Mouse (Mus musculus) forebrain, embryonic 16.5 days (tissue): ENCODE results near the gene Pced1b. TPM values are rescaled to one million over a fixed set of nuclear protein-coding genes. Genes with fewer than 3 reads are reported as not detected.

Experiments
- ATAC-seq: fragments of 200-750 bp; cut with Nextera tagmentation; 2 replicates; pipeline ENCODE4 v1.8.0; 2017; ENCODE audit warnings: mild to moderate bottlenecking, moderate library complexity
- H3K27ac ChIP-seq: fragments of 300-500 bp; sonication (generic); 2 replicates; pipeline ENCODE4 v1.5.1; 2014; ENCODE audit warnings: low read length, control low read depth
- H3K27me3 ChIP-seq: fragments of 300-500 bp; sonication (generic); replicated peaks from 2 replicates; pipeline ENCODE4 v1.6.1; 2014; ENCODE audit warnings: low read length; ENCODE audit not compliant: control insufficient read depth, insufficient read depth
- H3K36me3 ChIP-seq: fragments of 300-500 bp; sonication (generic); 2 replicates; pipeline ENCODE4 v1.6.1; 2014; ENCODE audit not compliant: control insufficient read depth, insufficient read depth
- H3K4me1 ChIP-seq: fragments of 300-500 bp; sonication (generic); replicated peaks from 2 replicates; pipeline ENCODE4 v1.6.1; 2014; ENCODE audit warnings: low read length; ENCODE audit not compliant: control insufficient read depth, insufficient read depth
- H3K4me2 ChIP-seq: fragments of 300-500 bp; sonication (generic); 2 replicates; pipeline ENCODE4 v1.6.1; 2014; ENCODE audit warnings: mild to moderate bottlenecking, low read length, control low read depth
- H3K4me3 ChIP-seq: fragments of 300-500 bp; sonication (generic); replicated peaks from 2 replicates; pipeline ENCODE4 v1.5.1; 2014; ENCODE audit warnings: mild to moderate bottlenecking, low read length, control low read depth
- H3K9ac ChIP-seq: fragments of 300-500 bp; sonication (generic); replicated peaks from 2 replicates; pipeline ENCODE4 v1.6.1; 2014; ENCODE audit warnings: low read depth, low read length, control low read depth
- H3K9me3 ChIP-seq: fragments of 300-500 bp; sonication (generic); 2 replicates; pipeline ENCODE4 v1.6.1; 2016; ENCODE audit warnings: low read length; ENCODE audit not compliant: control insufficient read depth
- WGBS: fragments of 180-500 bp; shearing (Covaris S2); extraction: QIAGEN DNeasy Blood & Tissue Kit; methylation state at CpG from one replicate; pipeline ENCODE4 v1.1.7; 2014; 5-methylcytosine and 5-hydroxymethylcytosine counted together
- polyA plus RNA-seq: library from polyadenylated mRNA; unstranded; fragments of >200 nt; fragmentation: Nextera tagmentation; extraction: Ambion mirVana; gene quantifications from 2 replicates; pipeline ENCODE4 v1.2.1, GENCODE M21; 2015

Pced1b gene
- polyA plus RNA-seq, 1 experiment from 2014 or later, result 4.3 TPM

DNA sequence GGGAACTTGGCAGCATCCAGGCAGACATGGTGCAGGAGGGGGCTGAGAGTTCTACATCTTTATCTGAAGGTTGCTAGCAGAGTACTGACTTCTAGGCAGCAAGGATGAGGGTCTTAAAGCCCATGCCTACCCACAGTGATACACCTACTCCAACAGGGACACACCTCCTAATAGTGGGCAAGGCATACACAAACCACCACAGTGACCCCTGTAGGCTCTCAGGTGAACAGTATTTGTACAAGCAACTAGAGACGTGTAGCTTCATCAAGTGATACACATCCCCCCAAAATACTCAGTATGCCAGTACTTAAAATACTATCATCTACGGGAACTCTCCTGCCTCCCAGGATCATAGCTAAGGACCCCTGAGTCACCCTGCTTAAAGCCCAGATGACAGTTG, 164.2 kb downstream of the Pced1b start:
- WGBS, result 93% methylated on average over 2 of the region's 2 CpGs
- H3K9ac ChIP-seq, result no peak overlapping the region

GRCm38 (mm10) chr15:97411671-97412070, 164.8 kb downstream of the Pced1b start:
- 93% methylated on average over 6 of the region's 6 CpGs for WGBS
- Histone ChIP-seq H3K4me1 (peaks cover 8% of the 10 kb centered on the region), H3K36me3 (no peaks in the 10 kb centered on the region)

More for the DNA sequence above, 164.2 kb downstream of the Pced1b start:
- peaks cover 4% of the 10 kb centered on the region; the same call in 1 of the 2 replicates for H3K9me3 ChIP-seq
- H3K4me1 ChIP-seq, result peaks cover 8% of the 10 kb centered on the region
- H3K27ac ChIP-seq, result no peak overlapping the region
- no peaks in the 10 kb centered on the region for H3K36me3 ChIP-seq
- ATAC-seq, result no peak
- no peaks in the 10 kb centered on the region for H3K27me3 ChIP-seq
- H3K4me2 ChIP-seq, result no peak overlapping the region
- no peak overlapping the region for H3K4me3 ChIP-seq

GRCm38 (mm10) chr15:97412308-97412707, 165.4 kb downstream of the Pced1b start:
- WGBS, result 91% methylated on average over 8 of the region's 8 CpGs
- H3K4me1 ChIP-seq, result peaks cover 8% of the 10 kb centered on the region
- H3K9me3 ChIP-seq, result peaks cover 4% of the 10 kb centered on the region; the same call in 1 of the 2 replicates
- H3K4me2 ChIP-seq, result no peak overlapping the region
- H3K9ac ChIP-seq, result no peak overlapping the region
- no peaks in the 10 kb centered on the region for H3K36me3 ChIP-seq
- ATAC-seq, result no peak
- H3K27ac ChIP-seq, result no peak overlapping the region
- no peaks in the 10 kb centered on the region for H3K27me3 ChIP-seq
- no peak overlapping the region for H3K4me3 ChIP-seq

More at GRCm38 (mm10) chr15:97411671-97412070, 164.8 kb downstream of the Pced1b start:
- no peak for ATAC-seq
- H3K4me3 ChIP-seq, result no peak overlapping the region
- H3K27me3 ChIP-seq, result no peaks in the 10 kb centered on the region
- H3K4me2 ChIP-seq, result no peak overlapping the region
- no peak overlapping the region for H3K27ac ChIP-seq
- peaks cover 4% of the 10 kb centered on the region; the same call in 1 of the 2 replicates for H3K9me3 ChIP-seq
- no peak overlapping the region for H3K9ac ChIP-seq

- H3K27ac ChIP-seq, result no peak overlapping the region
- no peak overlapping the region for H3K4me3 ChIP-seq
- no peak overlapping the region for H3K4me2 ChIP-seq
- H3K27me3 ChIP-seq, result no peaks in the 10 kb centered on the region
- no peak overlapping the region for H3K9ac ChIP-seq
- H3K36me3 ChIP-seq, result no peaks in the 10 kb centered on the region
- peaks cover 8% of the 10 kb centered on the region for H3K4me1 ChIP-seq
- WGBS, result 86% methylated on average over 7 of the region's 7 CpGs
- peaks cover 4% of the 10 kb centered on the region; the same call in 1 of the 2 replicates for H3K9me3 ChIP-seq
- no peak for ATAC-seq
Measured at GRCm38 (mm10) chr15:97412861-97413260, 166.0 kb downstream of the Pced1b start.

DNA sequence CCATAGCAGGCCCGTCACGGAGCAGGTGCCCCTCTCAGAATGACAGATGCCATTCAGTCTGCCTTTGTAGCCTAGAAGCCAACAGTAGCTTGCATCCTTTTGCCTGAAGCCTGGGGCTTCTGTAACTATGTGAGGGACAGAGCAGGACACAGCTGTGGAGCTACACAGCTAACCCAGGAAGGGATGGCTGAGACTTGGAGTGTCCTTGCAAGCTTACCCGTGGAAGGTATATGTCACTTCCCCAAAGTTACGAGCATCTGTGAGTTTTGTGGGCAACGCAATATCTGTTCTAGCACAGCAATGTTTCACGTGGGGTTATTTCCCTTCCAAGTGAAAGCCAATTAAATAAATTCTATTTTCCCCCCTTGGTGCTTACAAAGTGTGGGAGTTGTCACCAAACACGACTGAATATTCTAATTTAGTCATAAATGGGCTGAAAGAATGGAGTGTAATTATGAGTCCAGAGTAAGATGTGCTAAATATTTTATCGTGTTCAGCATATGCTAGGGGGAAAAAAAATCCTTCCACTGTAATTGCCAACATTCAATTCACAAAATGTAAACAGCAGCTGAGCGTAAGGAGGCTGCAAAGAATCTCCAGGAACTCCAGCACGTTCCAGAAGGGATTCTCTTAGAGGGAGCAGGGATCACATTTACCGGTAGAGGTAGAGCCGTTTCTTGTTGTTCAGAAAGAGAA, 168.0 kb downstream of the Pced1b start:
- H3K27ac ChIP-seq, result peak overlapping the region; percentile 24; the same call in 1 of the 2 replicates

DNA sequence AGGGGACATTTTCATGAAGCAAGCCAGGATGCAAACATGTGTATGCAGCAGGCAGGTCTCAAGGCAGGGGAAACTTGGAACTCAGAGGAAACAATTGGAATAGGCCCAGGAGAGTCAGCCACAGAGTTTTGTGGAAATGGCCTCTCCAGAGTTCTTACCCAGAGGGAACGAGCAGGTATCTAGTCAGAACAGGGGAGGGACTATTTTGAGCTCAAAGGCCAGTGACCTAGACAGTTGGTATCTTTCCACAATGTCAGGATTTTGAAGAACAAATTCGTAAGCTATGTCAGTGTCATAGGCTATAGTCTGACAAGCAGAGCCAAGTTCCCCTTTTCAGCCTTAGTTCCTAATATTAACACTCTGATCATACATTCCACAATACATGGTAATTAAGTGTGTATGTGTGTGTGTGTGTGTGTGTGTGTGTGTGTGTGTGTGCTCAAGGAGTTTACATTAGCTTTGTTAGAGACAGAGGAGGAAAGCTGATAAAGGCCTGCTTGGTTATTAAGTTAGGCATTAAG, 168.6 kb downstream of the Pced1b start:
- Histone ChIP-seq H3K4me1 (peaks cover 8% of the 10 kb centered on the region), H3K4me2 (no peak overlapping the region), H3K9ac (no peak overlapping the region), H3K9me3 (peaks cover 4% of the 10 kb centered on the region; the same call in 1 of the 2 replicates), H3K27me3 (no peaks in the 10 kb centered on the region), H3K36me3 (no peaks in the 10 kb centered on the region), H3K27ac (no peak overlapping the region), H3K4me3 (no peak overlapping the region)
- WGBS, result 83% methylated on average over 2 of the region's 2 CpGs
- no peak for ATAC-seq

More for the DNA sequence above, 168.0 kb downstream of the Pced1b start:
- peaks cover 8% of the 10 kb centered on the region for H3K4me1 ChIP-seq
- 54% methylated on average over 12 of the region's 12 CpGs for WGBS
- no peak overlapping the region for H3K4me2 ChIP-seq
- peaks cover 4% of the 10 kb centered on the region; the same call in 1 of the 2 replicates for H3K9me3 ChIP-seq
- peak; percentile 65; the same call in 1 of the 2 replicates for ATAC-seq
- H3K27me3 ChIP-seq, result no peaks in the 10 kb centered on the region
- H3K36me3 ChIP-seq, result no peaks in the 10 kb centered on the region
- H3K9ac ChIP-seq, result no peak overlapping the region
- no peak overlapping the region for H3K4me3 ChIP-seq

DNA sequence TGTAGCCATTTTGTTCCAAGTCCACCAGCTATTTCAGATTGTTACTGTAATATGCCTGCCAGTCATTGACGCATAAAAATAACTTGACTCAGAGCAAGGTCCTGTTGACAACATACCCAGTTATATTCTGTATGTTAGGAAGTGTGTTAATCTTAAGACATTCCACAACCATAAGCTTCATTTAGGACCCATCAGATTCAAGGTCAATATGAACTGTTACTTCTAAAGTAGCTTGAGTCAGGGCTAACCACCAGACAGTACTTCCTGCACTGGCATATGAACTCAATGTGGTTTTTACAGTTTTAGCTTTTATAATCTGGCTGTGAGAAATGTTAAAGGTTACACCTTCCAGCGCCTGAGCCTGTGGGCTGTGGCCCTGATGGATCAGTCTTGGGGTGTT, 173.4 kb downstream of the Pced1b start:
- Histone ChIP-seq H3K9ac (no peak overlapping the region), H3K27me3 (no peaks in the 10 kb centered on the region), H3K4me2 (no peak overlapping the region), H3K9me3 (no peaks in the 10 kb centered on the region), H3K4me1 (peaks cover 2% of the 10 kb centered on the region; the same call in 1 of the 2 replicates), H3K36me3 (no peaks in the 10 kb centered on the region), H3K27ac (no peak overlapping the region), H3K4me3 (no peak overlapping the region)
- no peak for ATAC-seq
- 97% methylated on average over 2 of the region's 2 CpGs for WGBS

DNA sequence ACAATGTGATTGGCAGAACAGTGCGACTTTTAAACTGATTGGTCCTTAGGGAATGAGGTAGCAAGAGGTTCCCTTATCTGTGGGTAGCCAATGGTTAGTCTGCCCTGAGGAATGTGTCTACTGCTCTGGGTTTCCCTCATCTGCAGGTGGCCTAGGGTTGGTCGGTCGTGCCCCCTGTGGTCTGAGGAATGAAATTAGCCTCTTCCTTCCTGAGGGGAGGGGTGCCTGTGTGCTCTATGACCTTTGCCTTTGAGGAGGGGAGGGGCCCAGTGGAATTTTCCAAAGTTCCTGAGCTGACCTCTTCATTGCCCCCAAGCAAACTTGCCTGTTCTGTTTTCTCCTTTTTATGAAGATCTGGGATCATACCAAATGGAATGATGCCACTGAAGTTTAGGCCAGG, 174.6 kb downstream of the Pced1b start:
- no peak for ATAC-seq
- Histone ChIP-seq H3K36me3 (no peaks in the 10 kb centered on the region), H3K9me3 (no peaks in the 10 kb centered on the region), H3K9ac (no peak overlapping the region), H3K27me3 (no peaks in the 10 kb centered on the region), H3K4me2 (no peak overlapping the region), H3K4me3 (no peak overlapping the region), H3K27ac (no peak overlapping the region), H3K4me1 (no peaks in the 10 kb centered on the region)
- 73% methylated on average over 3 of the region's 3 CpGs for WGBS

- Histone ChIP-seq H3K36me3 (no peaks in the 10 kb centered on the region), H3K4me3 (no peak overlapping the region), H3K27me3 (no peaks in the 10 kb centered on the region), H3K9me3 (no peaks in the 10 kb centered on the region), H3K4me1 (no peaks in the 10 kb centered on the region), H3K9ac (no peak overlapping the region), H3K4me2 (no peak overlapping the region), H3K27ac (no peak overlapping the region)
- ATAC-seq, result no peak
- 81% methylated on average over 4 of the region's 4 CpGs for WGBS
Measured at GRCm38 (mm10) chr15:97422212-97422944, 175.5 kb downstream of the Pced1b start.
